ENCODE assay signal across 10 mouse cellular contexts in the genomic region with DNA sequence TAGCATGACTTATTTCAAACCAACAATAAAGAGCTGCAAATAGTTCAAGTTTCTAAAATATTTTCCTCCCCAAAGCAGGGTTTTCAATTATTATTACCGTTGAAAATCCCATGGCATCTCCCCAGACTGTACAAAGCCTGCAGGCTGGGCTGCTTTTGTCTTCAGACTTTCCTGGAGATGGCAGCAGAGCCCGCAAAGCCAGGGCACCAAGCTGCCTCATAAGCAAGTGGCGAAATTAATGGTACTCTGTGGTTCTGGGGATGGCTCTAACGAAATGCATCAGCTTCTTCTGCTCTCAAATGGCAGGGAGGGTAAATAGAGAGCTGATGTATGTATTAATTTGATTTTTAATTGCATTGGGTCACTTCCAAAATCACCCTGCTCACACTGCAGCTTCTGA.
DNase-seq lines count a peak whose midpoint lies in the region; ATAC-seq and TF ChIP-seq lines count a peak whose summit lies in the region.
"Had no signal": no experiment of that assay in that cellular context is flagged by ENCODE, and none has a peak within 500 bp of the region (broad histone marks: within the 10 kb centered on the region; RNA-seq: fewer than 3 reads in every experiment).

No protein-coding gene starts in this region.

- no peak overlapping the region for H3K27ac ChIP-seq in cortical plate, adult 2 months (ENCODE audit: insufficient read depth, low read length)
- no peak overlapping the region for H3K27ac ChIP-seq in neural tube, embryonic 13.5 days (replicated peaks)
- H3K27ac ChIP-seq: liver, embryonic 14.5 days had no signal

- no peak for TF ChIP-seq POLR2A in cortical plate, adult 2 months (IDR thresholded peaks at IDR 0.05; ENCODE audit: extremely low read depth, insufficient read depth, low read length)

- H3K9me3 ChIP-seq in neural tube, embryonic 13.5 days, result no peaks in the 10 kb centered on the region

- H3K4me1 ChIP-seq in cortical plate, adult 2 months (ENCODE audit: control insufficient read depth, insufficient read depth, low read length), result no peaks in the 10 kb centered on the region
- peaks cover 9% of the 10 kb centered on the region for H3K4me1 ChIP-seq in neural tube, embryonic 13.5 days (replicated peaks)

- peak; percentile 27 for DNase-seq in embryo, embryonic 10.5 days (ENCODE audit: low spot score)
- no peak for DNase-seq in embryo, embryonic 10 days (ENCODE audit: low spot score)
- DNase-seq in left cerebral cortex, adult 18-20 months (ENCODE audit: low spot score in 2 of 2), result peak; percentile 8 to 23
- DNase-seq in left cerebral cortex, adult 11 months (ENCODE audit: low spot score), result no peak
- DNase-seq in liver, result no peak
- no peak for DNase-seq in heart, adult 18-20 months
- DNase-seq: thymus, postnatal 36 days had no signal

- no peak overlapping the region for H3K4me3 ChIP-seq in cortical plate, adult 2 months (ENCODE audit: insufficient read depth, low read length)
- no peak overlapping the region for H3K4me3 ChIP-seq in neural tube, embryonic 13.5 days

- peak; percentile 79; the same call in 1 of the 2 replicates for ATAC-seq in neural tube, embryonic 13.5 days (ENCODE audit: low read depth)

- peak; percentile 56 for TF ChIP-seq CTCF in cortical plate, adult 2 months (IDR thresholded peaks at IDR 0.05; ENCODE audit: extremely low read depth, insufficient read depth, low read length)

- H3K4me2 ChIP-seq in neural tube, embryonic 13.5 days, result no peak overlapping the region

- H3K36me3 ChIP-seq in neural tube, embryonic 13.5 days, result no peaks in the 10 kb centered on the region

- 52% methylated on average over 4 of the region's 4 CpGs for WGBS in neural tube, embryonic 13.5 days

- no peaks in the 10 kb centered on the region for H3K27me3 ChIP-seq in neural tube, embryonic 13.5 days

- no peak overlapping the region for H3K9ac ChIP-seq in neural tube, embryonic 13.5 days
- H3K9ac ChIP-seq: liver, embryonic 14.5 days had no signal

Comparison
In these comparisons a context has a peak if more than half of its experiments do, and no peak if none do; other contexts are left out.
1. DNase-seq: peak in embryo, embryonic 10.5 days (single experiment) and left cerebral cortex, adult 18-20 months (2 of 2); none in embryo, embryonic 10 days (single experiment), left cerebral cortex, adult 11 months (single experiment), liver (single experiment) and heart, adult 18-20 months (0 of 2).